In the genomic region with DNA sequence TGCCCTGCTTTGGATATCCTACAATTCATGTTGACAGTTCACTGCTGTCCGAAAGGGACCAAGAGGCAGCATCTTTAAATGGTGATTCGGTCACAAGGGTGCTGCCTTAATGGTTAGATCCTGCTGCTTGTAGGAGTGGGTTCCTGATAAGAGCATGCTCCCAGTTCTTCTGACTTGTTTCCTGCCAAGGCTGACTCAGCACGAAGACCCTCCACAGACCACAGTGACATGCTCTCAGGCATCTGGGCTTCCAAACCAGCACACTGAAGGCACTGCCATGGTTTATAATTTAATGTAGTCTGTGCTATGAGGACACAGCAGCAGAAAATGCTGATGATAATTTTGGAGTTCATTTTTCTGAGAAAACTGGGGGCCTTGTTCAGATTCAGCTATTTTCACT, we compare ENCODE assay signal across 29 mouse cellular contexts. TPM values are rescaled to one million over a fixed set of nuclear protein-coding genes. Genes with fewer than 3 reads are reported as not detected.
A peak's percentile ranks its signal among the peaks of the same experiment; 100 is the strongest.
DNase-seq lines count a peak whose midpoint lies in the region; ATAC-seq lines count a peak whose summit lies in the region.
"Had no signal": no experiment of that assay in that cellular context is flagged by ENCODE, and none has a peak within 500 bp of the region (broad histone marks: within the 10 kb centered on the region; RNA-seq: fewer than 3 reads in every experiment).

No protein-coding gene starts in this region.

- no peaks in the 10 kb centered on the region for H3K27me3 ChIP-seq in heart, embryonic 12.5 days (replicated peaks)
- H3K27me3 ChIP-seq in megakaryocyte, embryonic 14.5 days (replicated peaks), result no peaks in the 10 kb centered on the region
- H3K27me3 ChIP-seq: embryonic facial prominence, embryonic 12.5 days; embryonic facial prominence, embryonic 15.5 days; hindbrain, embryonic 13.5 days; Patski had no signal

- 54% methylated on average over 3 of the region's 3 CpGs for WGBS in heart, embryonic 12.5 days

- peak; percentile 77 for DNase-seq in heart, adult 11 months
- DNase-seq in 416B (ENCODE audit: low read depth), result peak; percentile 89
- no peak for DNase-seq in embryo, embryonic 10 days (ENCODE audit: low spot score)
- DNase-seq in thymus, postnatal 10 days (ENCODE audit: low spot score in 2 of 2), result no peak
- DNase-seq in lung, adult 18-20 months, result no peak
- DNase-seq: adrenal gland, postnatal 10 days; adrenal gland, postnatal 36 days; B cell, adult 2 months; cerebellum, adult 11 months; cerebellum, adult 2 months; cerebellum, adult 9-11 months; cerebellum, postnatal 25 days; forebrain, postnatal 0 days; gastrocnemius, adult 2 months; gastrocnemius, postnatal 14 days; heart, adult 2 months had no signal

- no peak for ATAC-seq in heart, embryonic 12.5 days (ENCODE audit: insufficient number of reproducible peaks, low FRiP score)
- ATAC-seq in hematopoietic stem cell, adult 5-6 weeks (replicated peaks in 1 of 2; ENCODE audit: insufficient read depth in 1 of 2, low FRiP score in 2 of 2, low TSS enrichment in 1 of 2, low read depth in 1 of 2, poor library complexity in 2 of 2, severe bottlenecking in 2 of 2), result peak; percentile 80 to 83
- ATAC-seq: forebrain, embryonic 14.5 days; forebrain, postnatal 0 days; hindbrain, embryonic 16.5 days; Patski had no signal

- no peaks in the 10 kb centered on the region for H3K36me3 ChIP-seq in heart, embryonic 12.5 days
- no peaks in the 10 kb centered on the region for H3K36me3 ChIP-seq in megakaryocyte, embryonic 14.5 days (replicated peaks; ENCODE audit: low read length)
- H3K36me3 ChIP-seq: embryonic facial prominence, embryonic 12.5 days; embryonic facial prominence, embryonic 15.5 days; G1E; heart, embryonic 10.5 days; hindbrain, embryonic 10.5 days; hindbrain, embryonic 13.5 days had no signal

- no peak overlapping the region for H3K4me3 ChIP-seq in heart, embryonic 12.5 days
- H3K4me3 ChIP-seq in megakaryocyte, embryonic 14.5 days (replicated peaks), result peak overlapping the region; percentile 82
- H3K4me3 ChIP-seq: embryonic facial prominence, embryonic 12.5 days; embryonic facial prominence, embryonic 15.5 days; gastrocnemius, adult 2 months; heart, adult 2 months; heart, embryonic 10.5 days; hindbrain, embryonic 10.5 days; hindbrain, embryonic 13.5 days had no signal

- no peaks in the 10 kb centered on the region for H3K4me1 ChIP-seq in heart, embryonic 12.5 days (replicated peaks)
- peaks cover 66% of the 10 kb centered on the region for H3K4me1 ChIP-seq in megakaryocyte, embryonic 14.5 days
- H3K4me1 ChIP-seq: embryonic facial prominence, embryonic 12.5 days; embryonic facial prominence, embryonic 15.5 days; heart, embryonic 10.5 days; hindbrain, embryonic 10.5 days; hindbrain, embryonic 13.5 days had no signal

- H3K4me2 ChIP-seq in heart, embryonic 12.5 days, result no peak overlapping the region
- H3K4me2 ChIP-seq: embryonic facial prominence, embryonic 12.5 days; embryonic facial prominence, embryonic 15.5 days; hindbrain, embryonic 13.5 days had no signal

- no peak overlapping the region for H3K27ac ChIP-seq in heart, embryonic 12.5 days (ENCODE audit: poor library complexity, severe bottlenecking)
- H3K27ac ChIP-seq: embryonic facial prominence, embryonic 12.5 days; embryonic facial prominence, embryonic 15.5 days; gastrocnemius, adult 2 months; heart, adult 2 months; heart, embryonic 10.5 days; hindbrain, embryonic 10.5 days; hindbrain, embryonic 13.5 days had no signal

- no peak overlapping the region for H3K9ac ChIP-seq in heart, embryonic 12.5 days
- H3K9ac ChIP-seq: embryonic facial prominence, embryonic 12.5 days; embryonic facial prominence, embryonic 15.5 days; forebrain, postnatal 0 days; hindbrain, embryonic 13.5 days had no signal

- no peaks in the 10 kb centered on the region for H3K9me3 ChIP-seq in heart, embryonic 12.5 days (replicated peaks)
- H3K9me3 ChIP-seq in megakaryocyte, embryonic 14.5 days, result no peaks in the 10 kb centered on the region
- H3K9me3 ChIP-seq: embryonic facial prominence, embryonic 12.5 days; embryonic facial prominence, embryonic 15.5 days; heart, embryonic 10.5 days; hindbrain, embryonic 10.5 days; hindbrain, embryonic 13.5 days had no signal

RNA-seq across cellular contexts. Expression of a gene that starts 16.7 kb away (rescaled TPM):
- 2.2 and 2.9 TPM in 2 replicates for polyA plus RNA-seq in heart, embryonic 12.5 days (2016; fragmentation: Nextera tagmentation; extraction: Ambion mirVana)
- 1.0 and 3.1 TPM in 2 replicates for total RNA-seq in hematopoietic stem cell, adult 5-6 weeks (2017)
- 66.1 and 106 TPM in 2 replicates for polyA plus RNA-seq in megakaryocyte, embryonic 14.5 days (2012; ENCODE audit: insufficient read depth, low replicate concordance)
- total RNA-seq: CH12.LX had no signal
- polyA plus RNA-seq: G1E had no signal

Comparison
In these comparisons a context has a peak if more than half of its experiments do, and no peak if none do; other contexts are left out.
1. DNase-seq: peak in heart, adult 11 months (single experiment) and 416B (single experiment); none in embryo, embryonic 10 days (single experiment), thymus, postnatal 10 days (0 of 2) and lung, adult 18-20 months (0 of 2).
2. RNA of a gene that starts 16.7 kb away (polyA plus RNA-seq): 66.1 to 106 TPM in megakaryocyte, embryonic 14.5 days; 2.2 to 2.9 TPM in heart, embryonic 12.5 days; every median in the first group is over 10 times any median in the second.